Mouse (Mus musculus): Measurements from ENCODE around the gene Ccl11. TPM values are rescaled to one million over a fixed set of nuclear protein-coding genes. Genes with fewer than 3 reads are reported as not detected.

The Ccl11 gene
- 0.15 TPM in 1 of 2 replicates, not detected in the other for polyA plus RNA-seq (2016; fragmentation: Nextera tagmentation; extraction: Ambion mirVana)

DNA sequence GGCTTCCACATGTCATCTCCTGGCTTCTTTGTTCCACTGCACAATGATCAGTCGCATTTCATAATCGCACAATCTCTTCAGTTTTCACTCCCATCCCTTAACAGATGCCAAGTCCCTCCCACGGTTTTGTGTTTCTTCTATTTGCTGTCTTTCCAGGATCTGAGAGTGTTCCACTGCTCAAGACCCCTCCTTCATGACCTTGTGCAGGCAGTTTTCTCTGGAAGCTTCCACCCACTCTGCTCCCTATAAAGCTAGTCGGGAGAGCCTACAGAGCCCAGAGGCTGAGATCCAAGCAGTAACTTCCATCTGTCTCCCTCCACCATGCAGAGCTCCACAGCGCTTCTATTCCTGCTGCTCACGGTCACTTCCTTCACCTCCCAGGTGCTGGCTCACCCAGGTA lies at the start of gene Ccl11:
Gene Ccl11 (plus strand): TSS at position 178 of the 400 bp plus-strand sequence.
- ATAC-seq (ENCODE audit: insufficient number of reproducible peaks, low FRiP score): no peak

DNA sequence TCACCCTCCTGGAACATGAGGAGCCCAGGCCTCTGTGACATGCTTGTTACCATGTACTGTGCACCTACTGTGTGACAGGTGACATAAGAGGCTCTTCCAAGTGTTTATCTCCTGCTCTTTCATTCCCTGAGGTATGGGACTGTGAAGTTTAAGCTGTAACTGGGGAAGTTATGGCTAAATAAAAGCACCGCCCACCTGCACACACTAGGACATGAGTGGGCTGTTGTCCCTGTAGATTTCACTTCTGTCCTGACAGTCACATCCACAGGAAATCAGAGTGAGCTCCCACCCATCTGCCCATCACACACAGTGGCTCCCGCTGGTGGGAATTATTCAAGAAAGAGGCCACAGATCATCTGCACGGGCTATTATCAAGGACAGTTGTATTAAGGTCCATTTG lies 47.5 kb upstream of the Ccl11 start:
- no peaks in the 10 kb centered on the region for H3K36me3 ChIP-seq
- 0 out of 2 replicates have a peak, but pooled peaks cover 5% of the 10 kb centered on the region for H3K4me1 ChIP-seq (replicated peaks)
- 84% methylated on average over 3 of the region's 3 CpGs for WGBS

More for the DNA sequence above, at the start of gene Ccl11:
- Histone ChIP-seq H3K27ac (ENCODE audit: poor library complexity, severe bottlenecking) (no peak within 1 kb of the TSS), H3K9me3 (replicated peaks) (no peaks in the 10 kb centered on the region), H3K4me3 (no peak within 1 kb of the TSS), H3K9ac (no peak within 1 kb of the TSS), H3K27me3 (replicated peaks) (no peaks in the 10 kb centered on the region; the same call in 1 of the 2 replicates), H3K4me2 (no peak within 1 kb of the TSS), H3K36me3 (no peaks in the 10 kb centered on the region), H3K4me1 (replicated peaks) (no peaks in the 10 kb centered on the region)
- WGBS: 67% methylated on average over 6 of the region's 6 CpGs

DNA sequence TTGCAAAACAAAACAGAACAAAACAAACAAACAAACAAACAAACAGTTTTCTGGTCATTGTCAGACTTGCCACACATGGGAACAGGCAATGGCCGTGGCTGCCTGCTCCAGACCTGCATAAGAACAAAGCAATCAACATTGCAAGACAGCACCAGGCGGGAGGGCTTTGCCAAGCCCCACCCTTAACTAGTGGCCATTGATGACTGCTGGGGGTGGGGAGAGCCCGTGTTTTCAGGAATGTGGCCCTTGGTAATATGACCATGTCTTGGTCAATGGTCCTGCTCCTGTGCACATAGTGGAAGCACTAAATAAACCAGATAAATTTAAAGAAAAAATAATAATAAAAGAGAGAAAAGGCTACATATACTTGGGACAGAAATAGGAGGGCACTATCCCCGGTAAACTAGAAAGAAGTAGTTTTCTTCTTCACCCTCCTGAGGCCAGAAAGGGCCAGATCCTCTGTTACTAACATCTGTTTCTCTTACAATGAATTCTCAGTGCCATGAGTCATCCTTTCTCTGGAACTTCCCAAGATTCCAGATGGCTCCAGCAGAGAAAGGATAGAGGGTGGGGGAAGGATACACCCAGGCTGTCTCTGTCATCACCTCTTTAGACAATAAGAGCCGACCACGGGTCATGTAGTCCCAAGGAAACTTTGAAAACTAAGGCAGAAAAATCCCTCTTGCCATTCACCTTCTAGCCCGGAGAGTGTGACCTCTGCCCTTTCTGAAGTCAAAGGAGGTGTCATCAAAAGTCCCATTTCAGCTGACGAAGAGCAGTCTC lies 46.0 kb upstream of the Ccl11 start:
- no peak; the same call in 1 of the 2 replicates for ATAC-seq (ENCODE audit: insufficient number of reproducible peaks, low FRiP score)

More for the DNA sequence above, 47.5 kb upstream of the Ccl11 start:
- no peak for ATAC-seq (ENCODE audit: insufficient number of reproducible peaks, low FRiP score)
- Histone ChIP-seq H3K27ac (ENCODE audit: poor library complexity, severe bottlenecking) (no peak overlapping the region), H3K4me3 (no peak overlapping the region), H3K9ac (no peak overlapping the region), H3K27me3 (replicated peaks) (peaks cover 5% of the 10 kb centered on the region; the same call in 1 of the 2 replicates), H3K4me2 (no peak overlapping the region), H3K9me3 (replicated peaks) (no peaks in the 10 kb centered on the region)

DNA sequence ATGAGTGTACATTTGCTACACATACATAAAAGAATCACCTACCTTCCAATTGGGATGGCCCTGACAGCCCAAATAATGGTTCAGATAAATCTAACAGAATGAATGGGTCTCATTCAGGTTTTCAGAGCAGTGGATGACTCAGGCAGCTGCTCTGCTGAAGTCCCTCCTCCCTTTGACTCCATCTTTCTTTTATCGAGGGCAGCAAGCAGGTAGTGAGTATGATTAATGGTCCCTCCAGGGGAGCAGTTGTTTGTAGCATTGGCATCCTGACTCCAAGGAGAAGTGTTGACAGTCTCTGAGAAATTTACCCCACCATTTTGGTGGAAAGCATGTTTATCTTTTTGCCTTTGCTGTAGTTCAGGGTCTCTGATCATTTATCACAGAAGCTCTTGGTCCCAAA lies 43.9 kb upstream of the Ccl11 start:
- Histone ChIP-seq H3K36me3 (no peaks in the 10 kb centered on the region), H3K9ac (no peak overlapping the region), H3K4me1 (replicated peaks) (no peaks in the 10 kb centered on the region), H3K27me3 (replicated peaks) (no peaks in the 10 kb centered on the region), H3K9me3 (replicated peaks) (no peaks in the 10 kb centered on the region), H3K27ac (ENCODE audit: poor library complexity, severe bottlenecking) (no peak overlapping the region), H3K4me2 (no peak overlapping the region), H3K4me3 (no peak overlapping the region)
- ATAC-seq (ENCODE audit: insufficient number of reproducible peaks, low FRiP score): no peak
- 42% methylated on average over 1 of the region's 1 CpGs for WGBS

More for the DNA sequence above, 46.0 kb upstream of the Ccl11 start:
- Histone ChIP-seq H3K9me3 (replicated peaks) (no peaks in the 10 kb centered on the region), H3K9ac (no peak overlapping the region), H3K4me1 (replicated peaks) (0 out of 2 replicates have a peak, but pooled peaks cover 3% of the 10 kb centered on the region), H3K36me3 (no peaks in the 10 kb centered on the region), H3K27me3 (replicated peaks) (peaks cover 5% of the 10 kb centered on the region; the same call in 1 of the 2 replicates), H3K27ac (ENCODE audit: poor library complexity, severe bottlenecking) (no peak overlapping the region), H3K4me2 (no peak overlapping the region), H3K4me3 (no peak overlapping the region)
- WGBS: 48% methylated on average over 8 of the region's 8 CpGs

DNA sequence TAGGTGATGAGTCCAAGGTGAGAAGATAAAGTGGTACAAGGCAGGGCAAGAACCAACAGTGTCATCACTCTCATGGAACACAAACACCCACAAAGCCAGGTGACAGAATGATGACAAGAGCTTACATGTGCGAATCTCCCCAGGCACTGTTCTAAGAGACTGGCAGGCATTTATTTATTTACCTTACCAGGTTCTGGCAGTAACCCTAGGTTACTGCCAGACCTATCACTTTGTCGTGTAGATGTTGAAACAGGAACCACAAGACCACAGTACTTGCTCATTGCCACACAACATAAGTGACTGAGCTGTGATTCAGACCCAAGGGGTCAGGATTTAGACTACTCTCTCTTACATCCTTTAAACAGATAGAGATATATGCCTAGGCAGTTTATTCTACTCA lies 42.6 kb upstream of the Ccl11 start:
- no peak overlapping the region for H3K4me3 ChIP-seq
- no peak overlapping the region for H3K9ac ChIP-seq
- no peaks in the 10 kb centered on the region for H3K9me3 ChIP-seq (replicated peaks)
- no peak overlapping the region for H3K4me2 ChIP-seq
- no peak overlapping the region for H3K27ac ChIP-seq (ENCODE audit: poor library complexity, severe bottlenecking)
- H3K4me1 ChIP-seq (replicated peaks): peaks cover 10% of the 10 kb centered on the region
- H3K36me3 ChIP-seq: no peaks in the 10 kb centered on the region
- WGBS: 60% methylated on average over 2 of the region's 2 CpGs
- H3K27me3 ChIP-seq (replicated peaks): no peaks in the 10 kb centered on the region
- ATAC-seq (ENCODE audit: insufficient number of reproducible peaks, low FRiP score): no peak

DNA sequence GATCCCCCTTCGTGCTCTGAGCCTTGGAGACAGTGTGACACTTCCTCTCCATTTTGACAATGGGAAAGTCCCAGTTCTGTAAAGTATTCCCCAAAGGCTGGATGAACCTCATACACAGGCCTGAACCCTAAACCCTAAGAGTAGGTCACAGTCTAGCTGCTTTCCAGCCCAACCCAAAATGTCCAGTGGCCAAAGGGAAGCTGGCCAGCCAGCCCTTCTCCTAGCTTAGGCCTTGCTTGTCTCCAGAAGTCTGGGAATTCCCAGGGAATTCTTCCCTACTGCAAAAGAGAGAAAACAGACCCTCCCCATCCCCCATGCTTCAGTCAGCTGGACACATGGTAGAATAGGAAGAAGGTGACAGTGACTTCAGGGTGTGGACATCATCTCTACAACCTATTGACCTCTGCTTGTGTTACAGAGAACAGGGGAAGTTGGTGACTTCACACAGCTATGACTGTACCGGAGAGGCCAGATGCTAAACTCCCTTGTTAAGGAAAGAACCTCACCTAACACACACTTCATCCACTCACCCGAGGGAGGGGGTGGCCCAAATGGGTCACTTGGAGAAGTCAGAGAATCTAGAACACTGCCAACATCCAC lies 41.3 kb upstream of the Ccl11 start:
- ATAC-seq (ENCODE audit: insufficient number of reproducible peaks, low FRiP score): no peak
- no peak overlapping the region for H3K9ac ChIP-seq

DNA sequence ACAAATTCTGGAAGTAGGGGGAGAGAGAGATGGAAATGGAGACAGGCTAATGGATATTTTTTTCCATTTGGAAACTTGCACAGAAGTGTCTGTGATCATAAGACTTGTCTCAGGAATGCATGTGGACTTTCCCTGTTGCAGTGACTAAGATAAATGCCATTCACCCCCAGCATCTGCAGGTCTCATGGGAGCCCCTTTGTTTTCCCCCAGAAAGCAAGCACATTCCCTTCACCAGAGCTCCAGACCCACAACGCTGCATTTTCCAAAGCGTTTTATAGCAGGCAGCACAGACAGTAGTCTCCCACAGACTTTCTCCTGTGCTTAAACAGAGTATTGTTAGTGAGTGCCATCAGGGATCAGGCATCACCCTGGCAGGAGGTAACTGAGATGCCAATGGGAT lies 38.2 kb upstream of the Ccl11 start:
- Histone ChIP-seq H3K36me3 (no peaks in the 10 kb centered on the region), H3K4me3 (no peak overlapping the region), H3K27ac (ENCODE audit: poor library complexity, severe bottlenecking) (no peak overlapping the region), H3K9ac (no peak overlapping the region), H3K4me2 (no peak overlapping the region), H3K9me3 (replicated peaks) (no peaks in the 10 kb centered on the region), H3K4me1 (replicated peaks) (peaks cover 24% of the 10 kb centered on the region), H3K27me3 (replicated peaks) (no peaks in the 10 kb centered on the region)
- 29% methylated on average over 2 of the region's 2 CpGs for WGBS
- ATAC-seq (ENCODE audit: insufficient number of reproducible peaks, low FRiP score): no peak

More for the DNA sequence above, 41.3 kb upstream of the Ccl11 start:
- no peak overlapping the region for H3K27ac ChIP-seq (ENCODE audit: poor library complexity, severe bottlenecking)
- 60% methylated on average over 3 of the region's 3 CpGs for WGBS
- no peak overlapping the region for H3K4me2 ChIP-seq
- H3K4me1 ChIP-seq (replicated peaks): peaks cover 22% of the 10 kb centered on the region
- H3K27me3 ChIP-seq (replicated peaks): no peaks in the 10 kb centered on the region
- H3K36me3 ChIP-seq: no peaks in the 10 kb centered on the region
- H3K4me3 ChIP-seq: no peak overlapping the region
- H3K9me3 ChIP-seq (replicated peaks): no peaks in the 10 kb centered on the region

DNA sequence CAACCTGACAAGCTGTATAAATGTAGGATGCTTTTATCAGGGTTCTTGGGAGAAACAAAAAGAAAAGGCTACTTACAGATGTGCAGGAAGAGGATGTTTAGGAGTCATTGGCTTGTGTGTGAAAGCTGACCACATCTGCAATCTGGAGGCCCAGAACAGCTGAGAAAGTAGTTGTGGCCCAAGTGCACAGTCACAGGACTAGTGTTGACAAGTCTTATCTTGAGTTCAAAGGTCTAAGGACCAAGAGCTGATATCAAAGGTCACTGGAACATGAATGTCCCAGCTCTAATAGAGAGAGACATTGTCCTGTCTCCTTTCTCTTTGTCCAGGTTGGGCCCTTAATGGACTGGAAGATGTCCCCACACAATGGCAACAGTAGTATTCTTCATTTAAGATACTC lies 37.8 kb upstream of the Ccl11 start:
- Histone ChIP-seq H3K9ac (no peak overlapping the region), H3K27me3 (replicated peaks) (no peaks in the 10 kb centered on the region), H3K4me2 (no peak overlapping the region), H3K4me3 (no peak overlapping the region), H3K36me3 (no peaks in the 10 kb centered on the region), H3K4me1 (replicated peaks) (peaks cover 24% of the 10 kb centered on the region), H3K27ac (ENCODE audit: poor library complexity, severe bottlenecking) (no peak overlapping the region), H3K9me3 (replicated peaks) (no peaks in the 10 kb centered on the region)
- ATAC-seq (ENCODE audit: insufficient number of reproducible peaks, low FRiP score): no peak

DNA sequence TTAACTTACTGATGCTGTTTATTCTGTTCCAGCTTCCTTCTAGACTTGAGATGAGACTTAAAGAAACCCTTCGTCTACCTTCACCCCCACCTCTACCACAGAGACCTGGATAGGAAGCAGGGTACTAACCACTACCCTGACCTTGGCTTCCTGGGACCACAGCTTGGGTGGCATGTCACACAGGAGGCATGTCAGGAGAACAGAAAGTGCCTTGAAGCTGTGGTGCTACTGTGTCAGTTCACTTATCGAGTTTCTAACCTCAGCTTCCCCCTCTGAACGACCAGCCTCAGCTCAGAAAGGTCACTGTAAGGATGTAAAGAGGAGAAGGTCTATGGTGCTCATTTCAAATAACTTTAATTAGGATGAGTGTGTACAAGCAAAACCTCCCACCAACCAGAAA lies 36.2 kb upstream of the Ccl11 start:
- Histone ChIP-seq H3K9ac (no peak overlapping the region), H3K36me3 (no peaks in the 10 kb centered on the region), H3K4me2 (no peak overlapping the region), H3K4me3 (no peak overlapping the region), H3K27me3 (replicated peaks) (no peaks in the 10 kb centered on the region), H3K27ac (ENCODE audit: poor library complexity, severe bottlenecking) (no peak overlapping the region), H3K4me1 (replicated peaks) (peaks cover 24% of the 10 kb centered on the region), H3K9me3 (replicated peaks) (no peaks in the 10 kb centered on the region)
- no peak for ATAC-seq (ENCODE audit: insufficient number of reproducible peaks, low FRiP score)
- WGBS: 29% methylated on average over 3 of the region's 3 CpGs

DNA sequence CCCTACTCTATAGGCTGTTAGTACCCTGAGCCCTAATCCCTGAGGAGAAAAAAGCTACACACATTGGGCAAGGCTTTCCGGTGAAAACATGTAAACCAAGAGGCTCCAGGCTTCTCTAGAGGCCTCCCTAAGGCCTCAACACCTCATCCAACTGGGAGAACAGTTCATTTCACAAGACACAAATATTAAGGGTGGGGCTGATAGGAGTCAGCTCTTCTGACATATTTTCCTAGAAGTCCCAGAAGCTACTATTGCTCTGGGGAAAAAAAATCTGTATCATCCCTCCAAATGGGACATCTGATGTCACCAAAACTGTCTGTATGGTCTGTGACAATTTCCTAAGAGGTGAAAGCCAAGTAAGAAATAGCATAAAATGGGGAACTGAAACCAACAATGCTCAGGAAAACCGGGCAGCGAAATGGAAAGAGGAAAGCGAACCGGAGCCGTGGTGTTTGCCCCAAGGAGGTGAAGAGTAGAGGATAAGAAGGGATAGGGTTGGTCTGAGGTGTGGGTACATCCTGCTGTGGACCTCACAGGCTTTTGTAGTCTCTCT lies 35.0 kb upstream of the Ccl11 start:
- ATAC-seq (ENCODE audit: insufficient number of reproducible peaks, low FRiP score): no peak
- no peaks in the 10 kb centered on the region for H3K27me3 ChIP-seq (replicated peaks)
- no peak overlapping the region for H3K4me2 ChIP-seq
- no peak overlapping the region for H3K4me3 ChIP-seq
- no peaks in the 10 kb centered on the region for H3K9me3 ChIP-seq (replicated peaks)
- no peak overlapping the region for H3K27ac ChIP-seq (ENCODE audit: poor library complexity, severe bottlenecking)
- H3K4me1 ChIP-seq (replicated peaks): peaks cover 24% of the 10 kb centered on the region
- 82% methylated on average over 6 of the region's 6 CpGs for WGBS
- H3K36me3 ChIP-seq: no peaks in the 10 kb centered on the region
- H3K9ac ChIP-seq: no peak overlapping the region

DNA sequence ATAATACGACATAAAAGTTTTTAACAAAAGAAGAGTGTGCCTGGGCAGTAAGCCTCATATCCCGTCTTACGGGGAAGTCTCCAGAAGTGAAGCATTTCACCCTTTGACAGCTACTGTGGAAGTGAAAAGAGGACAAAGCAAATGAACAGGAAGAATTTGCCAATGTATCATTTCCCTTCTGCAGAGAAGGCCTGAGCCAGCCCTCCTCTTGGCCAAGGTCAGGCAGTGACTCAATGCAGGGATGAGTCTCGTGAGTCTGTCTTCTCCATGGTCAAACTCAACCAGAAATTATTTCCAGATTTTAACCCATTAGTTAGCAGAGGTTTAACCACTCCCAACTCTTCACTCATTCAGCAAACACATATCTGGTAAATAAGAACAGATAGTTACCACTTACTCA lies 33.9 kb upstream of the Ccl11 start:
- Histone ChIP-seq H3K4me1 (replicated peaks) (peaks cover 24% of the 10 kb centered on the region), H3K4me3 (no peak overlapping the region), H3K9me3 (replicated peaks) (no peaks in the 10 kb centered on the region), H3K36me3 (no peaks in the 10 kb centered on the region), H3K27me3 (replicated peaks) (no peaks in the 10 kb centered on the region), H3K4me2 (no peak overlapping the region), H3K27ac (ENCODE audit: poor library complexity, severe bottlenecking) (no peak overlapping the region), H3K9ac (no peak overlapping the region)
- WGBS: 76% methylated on average over 4 of the region's 4 CpGs
- ATAC-seq (ENCODE audit: insufficient number of reproducible peaks, low FRiP score): no peak

Measured in heart, embryonic 12.5 days (tissue).